Mouse (Mus musculus) midbrain, embryonic 15.5 days (tissue): ENCODE data around the gene Myo1b. TPM values are rescaled to one million over a fixed set of nuclear protein-coding genes. Genes with fewer than 3 reads are reported as not detected.

ENCODE experiments used
- ATAC-seq: fragments of 200-750 bp; cut with Nextera tagmentation; replicated peaks from 2 replicates; pipeline ENCODE4 v1.8.0; 2017; ENCODE audit warnings: moderate TSS enrichment
- H3K27ac ChIP-seq: fragments of 300-500 bp; sonication (generic); 2 replicates; pipeline ENCODE4 v1.5.1; 2015; ENCODE audit warnings: mild to moderate bottlenecking, inconsistent platforms
- H3K27me3 ChIP-seq: fragments of 300-500 bp; sonication (generic); replicated peaks from 2 replicates; pipeline ENCODE4 v1.6.1; 2015; ENCODE audit warnings: inconsistent platforms
- H3K36me3 ChIP-seq: fragments of 300-500 bp; sonication (generic); replicated peaks from 2 replicates; pipeline ENCODE4 v1.6.1; 2015; ENCODE audit warnings: inconsistent platforms
- H3K4me1 ChIP-seq: fragments of 300-500 bp; sonication (generic); 2 replicates; pipeline ENCODE4 v1.6.1; 2015; ENCODE audit warnings: inconsistent platforms
- H3K4me2 ChIP-seq: fragments of 300-500 bp; sonication (generic); 2 replicates; pipeline ENCODE4 v1.6.1; 2015; ENCODE audit warnings: inconsistent platforms, mild to moderate bottlenecking, moderate library complexity
- H3K4me3 ChIP-seq: fragments of 300-500 bp; sonication (generic); 2 replicates; pipeline ENCODE4 v1.5.1; 2015; ENCODE audit warnings: mild to moderate bottlenecking, inconsistent platforms
- H3K9ac ChIP-seq: fragments of 300-500 bp; sonication (generic); 2 replicates; pipeline ENCODE4 v1.6.1; 2015; ENCODE audit warnings: mild to moderate bottlenecking, inconsistent platforms
- H3K9me3 ChIP-seq: fragments of 300-500 bp; sonication (generic); 2 replicates; pipeline ENCODE4 v1.6.1; 2016; ENCODE audit warnings: inconsistent platforms
- WGBS: fragments of 180-500 bp; shearing (Covaris S2); methylation state at CpG from one replicate; pipeline ENCODE4 v1.1.7; 2015; ENCODE audit warnings: mixed read lengths; 5-methylcytosine and 5-hydroxymethylcytosine counted together
- polyA plus RNA-seq: library from polyadenylated mRNA; unstranded; fragments of >200 nt; fragmentation: Nextera tagmentation; extraction: Ambion mirVana; gene quantifications from 2 replicates; pipeline ENCODE4 v1.2.1, GENCODE M21; 2015

Gene Myo1b
- polyA plus RNA-seq, result 69.4 and 69.6 TPM in 2 replicates

DNA sequence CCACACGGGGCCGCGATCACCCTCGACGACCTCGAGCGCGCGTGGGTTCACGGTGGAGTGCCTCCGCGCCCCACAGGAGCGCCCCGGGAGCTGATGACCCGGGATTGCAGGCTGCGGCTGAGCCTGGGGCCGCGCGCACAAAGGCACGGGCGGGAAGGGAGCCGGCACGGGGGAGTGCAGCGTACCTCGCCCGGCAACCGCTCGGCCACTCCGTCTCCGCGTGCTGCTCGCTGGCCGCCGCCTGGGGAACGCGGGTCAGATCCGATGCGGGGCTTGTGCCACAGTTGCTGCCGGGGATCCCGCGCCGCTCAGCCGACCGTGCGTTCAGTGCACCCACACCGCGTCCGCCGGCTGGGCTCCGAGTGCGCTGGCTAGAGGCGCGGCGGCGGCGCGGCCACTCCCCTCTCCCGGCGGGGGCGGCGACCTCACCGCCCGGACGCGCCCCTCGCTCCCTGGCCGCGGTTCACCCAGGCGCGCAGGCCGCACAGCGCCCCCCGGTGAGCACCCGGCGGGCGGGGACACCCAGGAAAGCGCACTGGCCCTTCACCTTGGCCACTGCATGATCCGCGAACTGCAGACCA is at the start of gene Myo1b:
TSS of gene Myo1b (minus strand) at position 496 of the 581 bp plus-strand sequence.
- Histone ChIP-seq H3K4me3 (peak within 1 kb of the TSS; percentile 89), H3K27ac (peak within 1 kb of the TSS; percentile 82), H3K9ac (peak within 1 kb of the TSS; percentile 69), H3K9me3 (no peaks in the 10 kb centered on the region), H3K36me3 (no peaks in the 10 kb centered on the region), H3K4me1 (peaks cover 16% of the 10 kb centered on the region), H3K4me2 (peak within 1 kb of the TSS; percentile 67), H3K27me3 (no peaks in the 10 kb centered on the region)
- peak; percentile 87 for ATAC-seq
- WGBS, result under 1% methylated on average over 79 of the region's 79 CpGs

DNA sequence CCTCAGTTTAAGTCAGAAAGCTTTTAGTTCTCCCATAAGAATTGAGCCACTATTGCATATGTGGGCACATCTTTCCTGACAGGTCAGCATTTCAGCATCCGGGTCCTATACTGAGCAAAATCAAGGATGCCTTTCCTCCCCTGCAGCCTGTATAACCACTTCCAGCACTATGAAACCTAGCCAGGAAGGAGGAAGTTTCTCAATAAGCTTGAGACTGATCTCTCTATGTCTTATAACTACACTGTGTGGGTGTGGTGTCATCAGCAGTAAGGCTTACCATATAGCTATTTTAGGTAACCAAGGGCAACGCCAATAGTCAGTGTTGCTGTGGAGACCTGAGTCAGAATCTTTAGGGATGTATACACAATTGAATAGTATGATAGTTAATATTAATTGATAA is 48.8 kb upstream of the Myo1b start:
- Histone ChIP-seq H3K4me3 (no peak overlapping the region), H3K9ac (no peak overlapping the region), H3K27me3 (no peaks in the 10 kb centered on the region), H3K4me1 (no peaks in the 10 kb centered on the region), H3K9me3 (no peaks in the 10 kb centered on the region), H3K4me2 (no peak overlapping the region), H3K27ac (no peak overlapping the region), H3K36me3 (no peaks in the 10 kb centered on the region)
- ATAC-seq, result no peak
- WGBS, result 91% methylated on average over 2 of the region's 2 CpGs

DNA sequence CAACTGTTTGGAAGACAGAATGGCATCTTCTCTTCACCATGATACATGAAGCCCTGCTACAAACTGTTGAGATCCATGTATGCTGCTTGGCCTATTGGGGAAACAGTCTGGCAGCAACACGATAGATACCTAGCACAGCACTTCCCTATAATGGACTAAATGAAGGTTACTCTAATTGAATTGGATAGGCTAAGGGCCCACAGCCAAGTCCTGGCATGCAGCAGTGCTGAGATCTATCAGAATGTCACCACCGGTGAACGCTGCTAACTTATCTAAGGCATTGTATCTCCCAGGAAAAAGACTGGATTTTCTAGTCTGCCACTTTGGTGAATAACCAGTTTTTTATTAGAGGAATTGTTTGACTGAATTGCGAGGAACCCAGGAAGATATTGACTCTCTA is 31.2 kb upstream of the Myo1b start:
- H3K9ac ChIP-seq, result no peak overlapping the region
- no peaks in the 10 kb centered on the region for H3K27me3 ChIP-seq
- no peak overlapping the region for H3K4me2 ChIP-seq
- no peak for ATAC-seq
- H3K9me3 ChIP-seq, result no peaks in the 10 kb centered on the region
- WGBS, result 89% methylated on average over 4 of the region's 4 CpGs
- no peaks in the 10 kb centered on the region for H3K4me1 ChIP-seq
- no peak overlapping the region for H3K27ac ChIP-seq
- no peaks in the 10 kb centered on the region for H3K36me3 ChIP-seq
- no peak overlapping the region for H3K4me3 ChIP-seq

DNA sequence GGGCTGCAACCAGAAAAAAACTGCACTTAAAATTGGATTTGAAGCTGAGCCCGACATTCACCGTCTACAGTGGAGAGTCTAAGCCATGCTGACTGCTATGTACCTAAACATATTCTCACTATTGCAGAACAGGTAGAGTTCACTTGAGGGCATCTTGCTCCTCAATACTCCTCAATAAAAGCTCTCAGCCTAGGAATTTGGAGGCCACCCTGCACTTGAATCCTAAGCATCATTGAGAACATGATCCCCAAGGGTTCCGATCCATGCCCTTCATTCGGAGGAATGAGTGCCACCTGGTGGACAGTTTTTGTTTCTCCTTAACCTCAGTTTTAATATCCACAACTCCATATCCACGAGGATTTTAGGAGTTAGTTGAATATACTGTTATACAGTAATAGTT is 28.9 kb upstream of the Myo1b start:
- Histone ChIP-seq H3K4me2 (no peak overlapping the region), H3K4me1 (no peaks in the 10 kb centered on the region), H3K36me3 (no peaks in the 10 kb centered on the region), H3K9ac (no peak overlapping the region), H3K27ac (no peak overlapping the region), H3K27me3 (no peaks in the 10 kb centered on the region), H3K9me3 (no peaks in the 10 kb centered on the region), H3K4me3 (no peak overlapping the region)
- 45% methylated on average over 5 of the region's 5 CpGs for WGBS
- ATAC-seq, result no peak

DNA sequence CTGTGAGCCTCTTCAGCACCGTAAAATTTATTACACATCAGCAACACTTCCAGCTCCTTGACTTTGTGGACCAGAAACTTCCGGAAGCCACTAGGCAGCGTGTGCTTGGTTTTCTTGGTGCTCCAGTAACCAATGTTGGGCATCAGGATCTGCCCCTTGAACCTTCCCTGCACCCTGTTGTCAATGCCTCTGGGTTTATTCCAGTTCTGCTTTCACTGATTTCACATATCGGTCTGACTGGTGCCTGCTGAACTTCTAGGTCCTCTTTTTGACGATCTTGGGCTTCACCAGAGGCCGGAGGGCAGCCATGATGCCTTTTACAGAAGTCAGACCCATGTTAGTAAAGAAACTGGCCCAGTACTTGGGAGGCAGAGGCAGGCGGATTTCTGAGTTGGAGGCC is 22.5 kb upstream of the Myo1b start:
- ATAC-seq, result no peak
- 91% methylated on average over 7 of the region's 7 CpGs for WGBS
- H3K27ac ChIP-seq, result no peak overlapping the region
- no peak overlapping the region for H3K9ac ChIP-seq
- H3K4me1 ChIP-seq, result no peaks in the 10 kb centered on the region
- no peaks in the 10 kb centered on the region for H3K9me3 ChIP-seq
- no peaks in the 10 kb centered on the region for H3K36me3 ChIP-seq
- H3K4me3 ChIP-seq, result no peak overlapping the region
- H3K27me3 ChIP-seq, result no peaks in the 10 kb centered on the region
- H3K4me2 ChIP-seq, result no peak overlapping the region

DNA sequence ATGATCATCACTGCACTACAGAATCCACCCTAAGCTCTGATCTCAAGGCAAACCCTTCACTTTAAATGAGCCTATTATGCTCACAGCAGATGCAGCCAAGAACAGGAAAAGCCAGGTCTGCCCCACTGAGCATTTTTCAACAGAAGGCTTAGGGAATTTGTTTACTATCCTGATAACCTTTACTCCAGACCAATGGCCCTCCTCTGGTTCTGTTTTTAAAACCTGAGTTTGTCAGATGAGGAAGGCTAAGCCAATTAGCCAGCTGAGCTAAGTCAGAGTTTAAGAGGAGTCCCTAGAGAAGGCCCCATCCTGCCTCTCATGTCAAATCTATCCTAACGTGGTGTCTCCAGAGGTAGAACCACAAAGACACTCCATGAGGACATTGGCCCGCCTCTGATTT is 19.1 kb upstream of the Myo1b start:
- H3K27ac ChIP-seq, result no peak overlapping the region
- no peak overlapping the region for H3K4me3 ChIP-seq
- 33% methylated on average over 2 of the region's 2 CpGs for WGBS
- ATAC-seq, result no peak
- H3K9ac ChIP-seq, result no peak overlapping the region
- H3K36me3 ChIP-seq, result no peaks in the 10 kb centered on the region
- H3K4me1 ChIP-seq, result no peaks in the 10 kb centered on the region
- H3K4me2 ChIP-seq, result no peak overlapping the region
- H3K9me3 ChIP-seq, result no peaks in the 10 kb centered on the region
- no peaks in the 10 kb centered on the region for H3K27me3 ChIP-seq

DNA sequence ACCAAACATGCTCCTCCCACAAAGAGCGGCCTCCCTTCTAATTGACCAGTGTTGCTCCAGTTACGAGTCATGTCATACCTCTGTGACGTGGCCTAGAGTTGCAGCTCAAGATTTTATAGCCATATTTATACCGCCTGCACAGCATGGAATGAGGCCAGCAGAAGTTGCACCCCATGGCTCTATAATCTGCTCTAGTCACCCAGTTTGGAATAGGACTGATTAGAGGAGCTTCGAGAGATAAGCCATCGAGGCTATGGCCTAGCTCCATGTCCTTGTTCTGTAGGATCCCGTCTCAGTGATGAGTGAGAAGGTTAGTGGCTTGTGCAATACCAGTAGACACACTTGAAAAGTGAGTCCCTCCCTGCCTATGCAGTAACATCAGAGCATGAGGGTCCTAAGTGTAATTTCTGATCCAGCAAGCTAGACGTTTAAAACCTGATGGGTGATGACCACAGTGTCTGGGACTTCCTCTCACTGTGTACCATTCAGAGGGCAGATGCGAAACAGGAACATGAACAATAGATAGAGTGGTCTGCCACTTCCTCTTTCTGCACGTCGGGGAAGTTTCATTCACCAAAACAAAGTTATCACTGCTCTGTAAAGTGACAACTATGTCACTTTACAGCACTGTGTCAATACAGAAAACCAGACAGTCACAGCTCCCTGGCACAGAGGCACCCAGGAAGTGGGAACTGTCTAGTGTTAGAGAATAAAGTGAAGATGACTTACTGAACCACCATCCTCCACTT is 18.5 kb upstream of the Myo1b start:
- no peaks in the 10 kb centered on the region for H3K9me3 ChIP-seq
- H3K4me1 ChIP-seq, result no peaks in the 10 kb centered on the region
- 85% methylated on average over 11 of the region's 11 CpGs for WGBS
- no peak overlapping the region for H3K9ac ChIP-seq
- H3K27ac ChIP-seq, result no peak overlapping the region
- no peak overlapping the region for H3K4me2 ChIP-seq
- no peaks in the 10 kb centered on the region for H3K27me3 ChIP-seq
- H3K36me3 ChIP-seq, result no peaks in the 10 kb centered on the region
- ATAC-seq, result no peak
- H3K4me3 ChIP-seq, result no peak overlapping the region

DNA sequence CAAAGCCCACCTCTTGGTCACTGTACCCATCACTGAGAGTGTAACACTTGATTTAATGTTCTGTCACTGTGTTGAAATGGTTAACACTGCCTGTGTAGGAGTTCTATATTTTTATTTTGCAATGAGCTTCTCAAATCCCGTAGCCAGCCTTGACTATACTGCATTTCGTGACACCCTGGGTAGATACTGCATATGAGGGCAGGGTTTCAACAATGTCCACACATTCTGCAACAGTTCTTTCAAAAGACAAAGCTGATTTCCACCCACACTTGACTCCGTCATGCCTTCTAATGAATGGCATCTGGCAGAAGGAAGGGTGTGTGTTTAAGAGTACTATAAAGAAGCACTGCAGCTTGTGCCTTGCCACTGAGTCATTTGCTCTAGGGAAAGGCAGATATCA is 17.0 kb upstream of the Myo1b start:
- Histone ChIP-seq H3K27me3 (no peaks in the 10 kb centered on the region), H3K4me2 (no peak overlapping the region), H3K36me3 (no peaks in the 10 kb centered on the region), H3K4me1 (no peaks in the 10 kb centered on the region), H3K9me3 (no peaks in the 10 kb centered on the region), H3K9ac (no peak overlapping the region), H3K27ac (no peak overlapping the region), H3K4me3 (no peak overlapping the region)
- no peak for ATAC-seq
- WGBS, result 86% methylated on average over 3 of the region's 3 CpGs

DNA sequence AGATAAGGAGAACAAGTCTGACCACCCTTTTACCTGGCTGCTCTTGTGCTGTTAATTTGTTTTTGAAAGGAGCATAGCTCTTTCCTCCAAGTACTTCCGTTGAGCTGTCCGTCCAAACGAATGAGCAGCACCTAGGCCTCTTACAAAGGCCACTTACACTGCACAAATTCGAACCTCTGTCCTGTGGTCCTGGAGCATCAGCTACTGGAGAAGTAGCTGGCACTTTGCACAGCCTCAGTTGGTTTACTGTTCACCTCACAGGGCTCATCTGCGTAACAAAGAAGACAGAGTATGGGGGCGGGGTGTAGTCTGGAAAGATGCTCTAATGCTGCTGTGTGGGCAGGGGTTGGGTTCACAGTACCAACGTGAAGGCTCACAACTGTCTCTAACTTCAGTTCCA is 15.7 kb upstream of the Myo1b start:
- H3K4me2 ChIP-seq, result no peak overlapping the region
- no peak overlapping the region for H3K27ac ChIP-seq
- no peak overlapping the region for H3K4me3 ChIP-seq
- H3K36me3 ChIP-seq, result no peaks in the 10 kb centered on the region
- ATAC-seq, result no peak
- no peak overlapping the region for H3K9ac ChIP-seq
- no peaks in the 10 kb centered on the region for H3K27me3 ChIP-seq
- H3K9me3 ChIP-seq, result no peaks in the 10 kb centered on the region
- H3K4me1 ChIP-seq, result no peaks in the 10 kb centered on the region
- 38% methylated on average over 7 of the region's 7 CpGs for WGBS

DNA sequence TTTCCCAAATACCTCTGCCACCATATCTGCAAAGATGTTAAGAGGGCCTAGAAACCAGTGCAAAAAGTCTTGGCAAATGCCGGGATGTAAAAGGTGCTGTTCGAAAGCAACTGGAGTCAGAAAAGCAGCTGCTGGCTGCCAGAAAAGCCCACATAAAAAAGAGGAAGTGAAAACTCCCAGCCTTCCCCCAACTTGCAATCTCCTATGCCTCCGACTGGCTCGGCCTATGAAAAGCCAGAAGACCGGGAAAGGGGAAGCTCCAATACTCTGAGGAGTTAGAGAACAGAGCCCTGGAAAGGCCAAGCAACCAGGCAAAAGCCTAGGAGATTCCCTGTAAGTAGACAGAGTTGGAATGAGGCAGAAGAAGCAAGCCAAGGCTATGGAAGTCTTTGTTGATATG is 14.7 kb upstream of the Myo1b start:
- Histone ChIP-seq H3K4me2 (no peak overlapping the region), H3K36me3 (no peaks in the 10 kb centered on the region), H3K27ac (no peak overlapping the region), H3K27me3 (no peaks in the 10 kb centered on the region), H3K4me3 (no peak overlapping the region), H3K9me3 (no peaks in the 10 kb centered on the region), H3K4me1 (no peaks in the 10 kb centered on the region), H3K9ac (no peak overlapping the region)
- WGBS, result 77% methylated on average over 5 of the region's 5 CpGs
- no peak for ATAC-seq

DNA sequence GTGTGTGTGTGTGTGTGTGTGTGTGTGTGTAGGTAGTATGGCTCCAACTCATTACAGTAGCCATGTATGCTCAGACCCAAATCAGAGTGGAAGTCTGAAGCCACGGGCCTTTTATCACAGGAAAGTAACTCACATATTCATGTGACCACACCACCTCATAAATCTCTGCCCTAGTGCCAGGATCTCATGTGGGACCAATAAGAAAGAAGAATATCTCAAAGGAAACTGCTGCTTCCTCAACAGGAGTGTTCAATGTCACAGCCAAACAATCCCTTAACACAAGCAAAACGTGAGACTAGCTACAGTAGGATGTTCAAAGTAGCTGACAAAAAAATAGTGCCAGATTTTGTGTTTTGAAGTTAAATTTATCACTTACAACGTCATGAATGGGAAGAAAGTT is 13.7 kb upstream of the Myo1b start:
- ATAC-seq, result no peak
- H3K4me2 ChIP-seq, result no peak overlapping the region
- H3K27me3 ChIP-seq, result no peaks in the 10 kb centered on the region
- 79% methylated on average over 3 of the region's 3 CpGs for WGBS
- no peaks in the 10 kb centered on the region for H3K9me3 ChIP-seq
- H3K36me3 ChIP-seq, result no peaks in the 10 kb centered on the region
- no peak overlapping the region for H3K27ac ChIP-seq
- H3K4me3 ChIP-seq, result no peak overlapping the region
- H3K9ac ChIP-seq, result no peak overlapping the region
- H3K4me1 ChIP-seq, result no peaks in the 10 kb centered on the region

DNA sequence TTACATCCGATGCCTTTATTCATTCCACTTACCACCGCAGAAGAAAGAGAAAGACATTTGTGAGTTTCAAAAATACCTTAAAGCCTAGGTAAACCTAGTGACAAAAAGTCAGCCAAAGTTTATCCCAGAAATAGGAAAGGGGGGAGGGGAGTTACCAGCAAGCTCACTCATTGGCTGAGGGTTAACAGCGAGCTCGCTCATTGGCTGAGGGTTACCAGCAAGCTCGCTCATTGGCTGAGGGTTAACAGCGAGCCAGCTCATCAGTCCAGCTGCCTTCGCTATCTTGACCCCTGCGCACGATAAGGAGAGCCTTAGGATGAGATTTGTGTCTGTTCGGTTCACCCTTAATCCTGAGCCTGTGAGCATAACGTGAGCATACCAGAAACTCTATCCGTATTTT is 6.9 kb upstream of the Myo1b start:
- H3K27ac ChIP-seq, result no peak overlapping the region
- 16% methylated on average over 12 of the region's 12 CpGs for WGBS
- peak; percentile 92 for ATAC-seq

DNA sequence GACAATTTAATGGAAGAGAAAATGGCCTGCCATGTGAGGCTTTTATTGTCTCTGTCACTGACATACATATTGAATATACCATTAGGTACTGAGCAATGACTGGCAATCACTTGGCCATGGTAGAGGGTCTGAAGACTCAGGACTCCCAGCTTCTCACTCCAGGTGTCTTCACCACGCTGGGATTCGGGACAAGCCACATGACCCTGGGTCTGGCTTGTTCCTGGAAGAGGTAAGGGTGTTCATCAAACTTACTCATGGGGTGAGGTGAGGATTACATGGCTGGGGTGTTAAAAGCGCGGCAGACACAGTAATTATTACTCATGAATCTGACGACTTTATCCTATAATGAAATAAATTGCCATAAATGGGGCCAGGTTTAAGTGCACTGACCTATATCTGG is 405 bp upstream of the Myo1b start:
- H3K9ac ChIP-seq, result no peak overlapping the region
- peak overlapping the region; percentile 89 for H3K4me3 ChIP-seq
- H3K9me3 ChIP-seq, result no peaks in the 10 kb centered on the region
- no peaks in the 10 kb centered on the region for H3K36me3 ChIP-seq
- no peaks in the 10 kb centered on the region for H3K27me3 ChIP-seq
- 49% methylated on average over 5 of the region's 5 CpGs for WGBS
- peaks cover 14% of the 10 kb centered on the region for H3K4me1 ChIP-seq
- peak; percentile 22 for ATAC-seq
- H3K4me2 ChIP-seq, result peak overlapping the region; percentile 67
- H3K27ac ChIP-seq, result no peak overlapping the region; the same call in 1 of the 2 replicates

More for the DNA sequence above, 6.9 kb upstream of the Myo1b start:
- H3K27me3 ChIP-seq, result no peaks in the 10 kb centered on the region
- H3K9me3 ChIP-seq, result no peaks in the 10 kb centered on the region
- no peaks in the 10 kb centered on the region for H3K36me3 ChIP-seq
- H3K4me2 ChIP-seq, result peak overlapping the region; percentile 41
- no peak overlapping the region for H3K9ac ChIP-seq
- H3K4me3 ChIP-seq, result no peak overlapping the region
- H3K4me1 ChIP-seq, result no peaks in the 10 kb centered on the region
